Mouse (Mus musculus) brain, adult 2 months (tissue): ENCODE measurements around the gene Ado.

Experiments used
- DNase-seq: peaks from one replicate; pipeline ENCODE4 v3.0.0; 2011; ENCODE audit warnings: low read depth, low spot score

Gene Ado

GRCm38 (mm10) chr10:67536621-67537141 lies 12.1 kb downstream of the Ado start:
- peak; percentile 59 for DNase-seq

DNA sequence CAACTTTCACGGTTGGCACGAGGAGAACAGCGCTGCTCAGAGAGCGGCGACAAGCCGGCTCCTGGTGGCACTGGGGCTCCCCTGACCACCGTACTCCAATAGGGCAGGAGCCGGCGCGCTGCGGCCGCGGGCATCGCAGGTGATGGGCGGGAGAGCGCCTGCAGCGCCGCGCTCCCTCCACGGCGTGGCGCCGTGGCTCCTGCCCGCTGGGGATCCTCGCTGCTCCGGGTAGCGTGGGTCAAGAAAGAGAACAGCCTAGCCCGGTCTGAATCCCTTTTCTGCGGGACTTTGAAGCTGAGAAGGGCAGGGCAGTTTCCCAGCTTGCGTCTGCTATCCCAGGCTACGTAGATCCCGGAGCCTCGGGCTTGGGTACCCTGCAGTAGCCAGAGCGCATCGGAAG lies 12.8 kb downstream of the Ado start:
- peak; percentile 79 for DNase-seq

DNA sequence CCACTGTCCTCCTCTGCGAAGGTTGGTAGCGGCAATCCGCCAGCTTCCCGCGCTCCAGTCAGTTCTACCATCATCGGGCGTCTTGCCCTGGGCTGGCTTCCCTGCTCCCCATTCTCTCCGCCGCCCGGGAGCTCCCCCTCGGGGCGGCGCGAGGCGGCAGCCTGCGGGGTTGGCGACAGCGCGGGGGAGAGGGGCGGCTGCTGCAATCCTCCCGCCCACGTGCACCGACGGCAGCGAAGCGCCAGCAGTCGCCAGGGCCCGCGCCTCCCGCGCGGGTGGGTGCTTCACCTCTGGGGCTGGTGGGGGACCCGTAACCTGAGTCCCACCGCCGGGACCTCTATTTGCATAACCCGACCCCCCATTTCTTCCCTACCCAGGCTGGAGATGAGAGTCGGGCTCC lies 13.5 kb downstream of the Ado start, which contains the start of gene Egr2:
Gene Egr2 (plus strand): TSS at position 220 of the 400 bp plus-strand sequence.
- peak; percentile 20 for DNase-seq

DNA sequence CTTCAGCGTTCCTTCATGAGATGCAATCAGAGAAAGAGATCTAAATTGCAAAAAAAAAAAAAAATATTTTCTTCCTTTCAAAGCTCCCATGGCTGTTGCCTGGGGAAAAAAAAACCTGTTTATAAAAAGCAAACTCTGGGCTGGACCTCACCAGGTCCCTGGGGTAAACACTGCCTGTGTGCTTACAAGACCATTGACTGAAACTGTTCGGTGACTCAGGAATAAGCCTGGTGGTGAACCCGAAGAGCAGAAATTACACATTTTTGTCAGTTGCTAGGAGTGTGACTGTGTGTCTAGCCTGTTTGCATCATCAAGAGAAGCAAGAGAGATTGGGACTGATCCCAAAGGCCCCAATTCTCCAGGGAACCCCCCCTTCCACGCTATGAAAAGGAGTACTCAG lies 19.0 kb downstream of the Ado start:
- no peak for DNase-seq

GRCm38 (mm10) chr10:67526435-67526834 lies 22.3 kb downstream of the Ado start:
- DNase-seq = no peak

- no peak for DNase-seq
Measured at GRCm38 (mm10) chr10:67524694-67525093, 24.1 kb downstream of the Ado start.

GRCm38 (mm10) chr10:67524130-67524529 lies 24.6 kb downstream of the Ado start:
- DNase-seq = peak; percentile 36

GRCm38 (mm10) chr10:67518733-67519132 lies 30.0 kb downstream of the Ado start:
- no peak for DNase-seq

- no peak for DNase-seq
Measured at GRCm38 (mm10) chr10:67512871-67513270, 35.9 kb downstream of the Ado start.

DNA sequence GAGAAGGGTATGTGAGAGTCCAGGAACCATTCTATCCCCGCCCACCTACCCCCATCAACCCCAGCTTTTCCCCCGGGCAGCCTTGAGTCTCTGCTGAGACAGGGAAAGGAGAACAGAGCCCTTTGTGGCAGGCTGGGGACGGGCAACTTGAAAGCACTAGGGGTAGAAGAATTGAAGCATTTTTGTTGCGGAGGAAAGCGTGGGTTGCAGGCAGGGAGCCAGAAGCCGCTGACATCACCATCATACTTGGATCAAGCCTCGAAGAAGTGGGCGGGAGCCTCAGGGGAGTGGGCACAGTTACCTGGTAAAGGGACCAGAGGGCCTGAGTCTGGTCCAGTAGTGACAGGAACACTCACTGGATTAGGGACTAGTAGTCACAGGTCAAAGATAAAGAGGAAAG lies 36.5 kb downstream of the Ado start:
- DNase-seq = peak; percentile 64

GRCm38 (mm10) chr10:67505248-67505647 lies 43.5 kb downstream of the Ado start:
- no peak for DNase-seq

GRCm38 (mm10) chr10:67504046-67504445 lies 44.7 kb downstream of the Ado start:
- DNase-seq = no peak

DNA sequence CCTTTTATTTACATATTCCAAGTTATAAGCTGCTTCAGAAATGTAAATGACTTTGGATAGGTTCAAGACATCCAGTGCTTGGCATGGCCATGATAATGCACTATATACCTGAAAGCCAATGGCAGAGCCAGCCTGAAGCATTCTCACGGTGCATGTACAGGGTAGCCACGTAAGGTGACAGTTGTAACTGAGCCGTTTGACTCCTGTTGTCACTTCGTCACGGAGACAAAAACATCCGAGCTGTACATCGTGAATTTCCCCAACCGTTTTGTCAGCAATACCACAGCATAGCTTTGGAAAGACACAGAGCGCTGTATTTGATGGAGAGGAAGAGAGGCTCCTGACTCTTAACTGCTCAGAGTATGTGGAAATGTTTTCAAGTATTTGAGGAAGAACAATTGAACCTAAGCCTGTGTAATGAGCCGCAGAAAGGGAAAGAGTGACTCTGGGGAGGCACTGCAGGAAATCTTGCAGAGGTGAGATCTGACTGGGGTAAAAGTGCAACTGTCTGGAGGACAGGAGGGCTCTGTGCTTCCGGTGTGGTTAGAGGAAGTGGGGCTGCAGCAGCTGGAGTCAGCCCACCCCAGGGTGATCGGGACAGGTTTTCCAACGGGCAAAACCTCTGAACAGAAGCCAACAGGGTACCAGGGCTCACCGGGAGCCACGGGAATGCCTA lies 45.3 kb downstream of the Ado start:
- no peak for DNase-seq

GRCm38 (mm10) chr10:67497951-67498350 lies 50.8 kb downstream of the Ado start:
- no peak for DNase-seq

GRCm38 (mm10) chr10:67497144-67497892 lies 51.4 kb downstream of the Ado start:
- no peak for DNase-seq
